Mouse (Mus musculus) kidney, embryonic 16.5 days (tissue): ENCODE results near the gene Syce1l. TPM values are rescaled to one million over a fixed set of nuclear protein-coding genes. Genes with fewer than 3 reads are reported as not detected.

Source experiments
- ATAC-seq: fragments of 200-750 bp; cut with Nextera tagmentation; 2 replicates; pipeline ENCODE4 v1.8.0; 2017; ENCODE audit warnings: moderate TSS enrichment; ENCODE audit not compliant: low FRiP score, low TSS enrichment
- H3K27ac ChIP-seq: fragments of 300-500 bp; sonication (generic); 2 replicates; pipeline ENCODE4 v1.5.1; 2014; ENCODE audit warnings: low read length
- H3K27me3 ChIP-seq: fragments of 300-500 bp; sonication (generic); 2 replicates; pipeline ENCODE4 v1.6.1; 2014; ENCODE audit warnings: low read length, control low read depth, mixed read lengths; ENCODE audit not compliant: insufficient read depth
- H3K36me3 ChIP-seq: fragments of 300-500 bp; sonication (generic); 2 replicates; pipeline ENCODE4 v1.6.1; 2014; ENCODE audit warnings: low read length, control low read depth, mixed read lengths; ENCODE audit not compliant: insufficient read depth
- H3K4me1 ChIP-seq: fragments of 300-500 bp; sonication (generic); 2 replicates; pipeline ENCODE4 v1.6.1; 2014; ENCODE audit warnings: low read length, control low read depth, mixed read lengths; ENCODE audit not compliant: insufficient read depth
- H3K4me2 ChIP-seq: fragments of 300-500 bp; sonication (generic); replicated peaks from 2 replicates; pipeline ENCODE4 v1.6.1; 2014; ENCODE audit warnings: low read depth, low read length
- H3K4me3 ChIP-seq: fragments of 300-500 bp; sonication (generic); 2 replicates; pipeline ENCODE4 v1.5.1; 2014; ENCODE audit warnings: mild to moderate bottlenecking, low read length
- H3K9ac ChIP-seq: fragments of 300-500 bp; sonication (generic); replicated peaks from 2 replicates; pipeline ENCODE4 v1.6.1; 2014; ENCODE audit warnings: low read length
- H3K9me3 ChIP-seq: fragments of 300-500 bp; sonication (generic); 2 replicates; pipeline ENCODE4 v1.6.1; 2016; ENCODE audit warnings: low read length, control low read depth
- WGBS: fragments of 180-500 bp; shearing (Covaris S2); extraction: QIAGEN DNeasy Blood & Tissue Kit; methylation state at CpG from one replicate; pipeline ENCODE4 v1.1.7; 2014; 5-methylcytosine and 5-hydroxymethylcytosine counted together
- polyA plus RNA-seq: library from polyadenylated mRNA; unstranded; fragments of >200 nt; fragmentation: Nextera tagmentation; extraction: Ambion mirVana; gene quantifications from 2 replicates; pipeline ENCODE4 v1.2.1, GENCODE M21; 2015

Syce1l gene
- polyA plus RNA-seq, 1 experiment from 2014 or later = not detected

DNA sequence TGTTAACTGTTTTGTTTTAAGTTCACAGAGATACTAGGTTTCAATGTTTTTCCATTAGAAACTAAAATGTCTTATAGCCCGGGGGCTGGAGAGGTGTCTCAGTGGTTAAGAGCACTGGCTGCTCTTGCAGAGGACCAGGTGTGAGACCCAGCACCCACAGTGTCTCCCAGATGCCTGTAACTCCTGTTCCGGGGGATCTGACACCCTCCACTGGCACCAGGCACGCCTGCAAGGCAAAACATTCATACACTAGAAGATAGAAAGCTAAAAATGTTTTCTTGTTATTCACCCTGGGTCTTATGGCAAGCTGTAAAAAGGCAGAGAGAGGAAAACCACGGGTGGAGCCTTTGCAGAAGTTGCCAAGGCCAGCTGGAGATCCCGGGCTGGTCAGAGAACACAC is 2.2 kb downstream of the Syce1l start:
- no peaks in the 10 kb centered on the region for H3K9me3 ChIP-seq
- no peak overlapping the region for H3K9ac ChIP-seq
- ATAC-seq = no peak
- H3K4me3 ChIP-seq = no peak overlapping the region
- H3K36me3 ChIP-seq = peaks cover 21% of the 10 kb centered on the region
- H3K27ac ChIP-seq = no peak overlapping the region
- H3K4me1 ChIP-seq = no peaks in the 10 kb centered on the region
- 63% methylated on average over 5 of the region's 5 CpGs for WGBS
- H3K27me3 ChIP-seq = no peaks in the 10 kb centered on the region
- no peak overlapping the region for H3K4me2 ChIP-seq

DNA sequence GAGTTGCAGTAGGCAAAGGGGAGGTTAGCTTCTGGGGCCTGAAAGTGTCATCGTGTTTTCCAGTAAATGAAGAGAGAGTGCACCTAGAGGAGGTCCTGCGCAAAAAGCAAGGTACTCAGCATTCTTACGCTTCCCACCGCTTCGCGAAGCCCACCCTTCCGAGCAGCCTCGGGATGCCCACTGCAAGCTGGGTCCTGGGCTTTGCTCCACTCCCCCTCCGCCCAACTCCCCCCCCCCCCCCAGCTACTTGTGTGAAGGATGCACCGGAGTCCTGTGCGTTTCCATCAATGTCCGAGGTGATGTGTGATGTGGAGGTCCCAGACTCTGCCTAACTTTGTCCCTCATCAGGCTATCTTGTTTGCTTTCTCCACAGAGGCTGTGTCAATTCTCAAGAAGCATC is 9.4 kb downstream of the Syce1l start:
- ATAC-seq = no peak
- Histone ChIP-seq H3K9me3 (no peaks in the 10 kb centered on the region), H3K36me3 (no peaks in the 10 kb centered on the region), H3K27me3 (no peaks in the 10 kb centered on the region), H3K4me2 (no peak overlapping the region), H3K4me1 (no peaks in the 10 kb centered on the region), H3K4me3 (no peak overlapping the region), H3K9ac (no peak overlapping the region), H3K27ac (no peak overlapping the region)
- WGBS = 87% methylated on average over 11 of the region's 12 CpGs

DNA sequence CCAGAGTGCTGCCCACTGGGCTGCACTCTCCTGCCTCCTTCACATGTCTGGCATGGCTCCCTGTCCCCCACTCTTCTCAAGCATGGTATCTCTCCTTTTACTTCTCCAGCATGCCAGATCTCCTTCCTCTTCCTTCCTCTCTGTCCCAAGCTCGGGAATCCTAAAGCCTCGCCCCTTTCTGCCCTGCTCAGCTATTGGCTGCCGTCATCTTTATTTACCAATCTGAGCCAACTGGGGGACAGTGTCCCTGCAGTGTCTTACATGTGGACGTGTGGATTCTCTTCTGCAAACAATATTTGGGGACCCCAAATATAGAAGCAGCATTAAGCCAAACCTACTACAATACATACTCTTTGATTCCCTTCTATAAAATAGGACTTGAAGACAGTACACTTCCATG is 10.1 kb downstream of the Syce1l start:
- no peak for ATAC-seq
- WGBS = 62% methylated on average over 4 of the region's 4 CpGs

DNA sequence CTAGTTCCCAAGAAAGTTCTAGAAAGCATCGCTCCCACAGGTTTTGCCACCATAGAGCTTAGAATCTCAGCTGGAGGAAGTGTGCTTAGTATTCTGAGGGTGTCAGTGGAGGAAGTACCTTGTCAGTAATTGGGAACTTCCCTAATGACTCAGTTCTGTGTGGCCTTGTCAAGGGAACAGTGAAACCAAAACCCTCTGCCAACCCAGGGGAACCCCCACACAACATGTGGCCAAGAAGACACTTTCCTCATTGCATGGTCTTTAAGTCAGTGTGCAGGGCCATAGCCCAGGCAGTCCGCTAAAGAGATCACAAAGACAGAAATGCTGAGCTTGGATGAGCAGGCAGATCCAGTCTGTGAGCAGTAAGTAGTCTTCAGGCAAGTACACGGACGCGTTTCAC is 13.1 kb downstream of the Syce1l start:
- Histone ChIP-seq H3K9ac (no peak overlapping the region), H3K4me1 (no peaks in the 10 kb centered on the region), H3K27me3 (no peaks in the 10 kb centered on the region), H3K9me3 (no peaks in the 10 kb centered on the region), H3K4me2 (no peak overlapping the region), H3K36me3 (no peaks in the 10 kb centered on the region), H3K4me3 (no peak overlapping the region), H3K27ac (no peak overlapping the region)
- ATAC-seq = no peak
- 92% methylated on average over 5 of the region's 5 CpGs for WGBS

More for the DNA sequence above, 10.1 kb downstream of the Syce1l start:
- Histone ChIP-seq H3K36me3 (no peaks in the 10 kb centered on the region), H3K9me3 (no peaks in the 10 kb centered on the region), H3K27me3 (no peaks in the 10 kb centered on the region), H3K27ac (no peak overlapping the region), H3K4me1 (no peaks in the 10 kb centered on the region), H3K4me2 (no peak overlapping the region), H3K4me3 (no peak overlapping the region), H3K9ac (no peak overlapping the region)

DNA sequence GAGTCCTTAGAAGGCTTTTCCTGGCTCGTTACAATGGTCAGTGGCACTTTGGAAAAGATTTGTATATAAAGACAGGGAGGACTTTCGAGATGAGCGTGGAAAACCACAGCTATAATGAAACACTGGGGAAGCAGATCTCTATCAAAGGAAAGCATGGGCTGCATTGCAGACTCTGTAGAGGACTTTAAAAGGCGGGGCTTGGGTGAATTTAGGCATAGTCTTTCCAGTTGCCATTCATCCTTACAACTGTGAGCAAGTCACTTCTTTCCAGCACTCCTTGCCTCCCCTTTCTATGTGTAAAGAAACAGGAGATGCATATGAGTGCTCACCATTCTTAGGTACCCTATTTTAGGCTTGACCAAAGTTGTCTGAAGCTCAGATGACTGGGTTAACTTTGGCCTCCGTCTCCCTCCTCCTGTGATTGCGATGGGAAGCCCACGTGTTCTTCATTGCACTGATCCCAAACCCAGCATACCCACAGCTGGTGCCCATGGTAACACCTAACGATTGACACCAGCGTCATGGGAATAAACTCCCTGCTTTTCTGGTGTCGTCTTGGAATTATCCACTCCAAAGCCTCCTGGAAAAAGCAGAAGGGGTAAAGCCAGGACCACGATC is 13.8 kb downstream of the Syce1l start:
- Histone ChIP-seq H3K36me3 (no peaks in the 10 kb centered on the region), H3K9me3 (no peaks in the 10 kb centered on the region), H3K9ac (no peak overlapping the region), H3K27ac (no peak overlapping the region), H3K4me1 (no peaks in the 10 kb centered on the region), H3K27me3 (no peaks in the 10 kb centered on the region), H3K4me3 (no peak overlapping the region), H3K4me2 (no peak overlapping the region)
- WGBS = 83% methylated on average over 11 of the region's 11 CpGs
- no peak for ATAC-seq

DNA sequence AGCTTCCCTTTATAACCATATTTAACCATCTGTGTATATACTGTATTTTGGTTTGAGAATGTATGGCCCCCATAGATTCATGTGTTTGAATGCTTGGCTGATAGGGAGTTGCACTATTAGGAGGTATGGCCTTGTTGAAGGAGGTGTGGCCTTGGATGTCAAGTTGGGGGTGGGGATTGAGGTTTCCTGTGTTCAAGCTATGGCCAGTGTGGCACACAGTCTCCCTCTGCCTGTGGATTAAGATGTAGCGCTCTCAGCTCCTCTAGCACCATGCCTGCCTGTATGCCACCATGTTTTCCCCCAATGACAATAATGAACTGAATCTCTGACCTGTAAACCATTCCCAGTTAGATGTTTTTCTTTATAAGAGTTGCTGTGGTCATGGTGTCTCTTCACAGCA is 17.1 kb downstream of the Syce1l start:
- Histone ChIP-seq H3K27me3 (no peaks in the 10 kb centered on the region), H3K4me3 (no peak overlapping the region), H3K27ac (no peak overlapping the region), H3K9me3 (no peaks in the 10 kb centered on the region), H3K4me1 (no peaks in the 10 kb centered on the region), H3K36me3 (no peaks in the 10 kb centered on the region), H3K9ac (no peak overlapping the region), H3K4me2 (no peak overlapping the region)
- 100% methylated on average over 1 of the region's 1 CpGs for WGBS
- ATAC-seq = no peak

DNA sequence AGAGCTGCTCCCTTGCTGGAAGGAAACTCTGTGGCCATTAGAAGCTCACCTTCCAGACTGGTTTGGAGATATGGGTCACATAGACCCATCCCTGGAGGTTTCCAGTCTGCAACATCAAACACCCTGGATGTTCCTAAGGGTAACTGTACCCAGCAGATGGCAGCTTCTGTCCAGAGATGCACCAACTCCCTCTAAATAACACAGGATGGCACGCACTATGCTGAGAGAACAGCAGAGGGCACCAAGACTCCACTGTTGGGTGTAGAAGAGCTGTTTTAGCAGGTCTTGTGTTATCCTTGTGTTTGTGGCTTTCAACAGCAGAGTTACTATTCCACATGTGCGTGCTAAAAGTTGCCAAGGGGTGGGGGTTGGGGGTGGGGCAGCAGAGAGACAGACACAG is 21.5 kb downstream of the Syce1l start:
- peak; percentile 87 for ATAC-seq
- WGBS = 9% methylated on average over 2 of the region's 2 CpGs
- Histone ChIP-seq H3K9me3 (no peaks in the 10 kb centered on the region), H3K4me3 (no peak overlapping the region), H3K9ac (no peak overlapping the region), H3K36me3 (no peaks in the 10 kb centered on the region), H3K4me2 (no peak overlapping the region), H3K4me1 (peaks cover 7% of the 10 kb centered on the region; the same call in 1 of the 2 replicates), H3K27me3 (no peaks in the 10 kb centered on the region), H3K27ac (no peak overlapping the region)

DNA sequence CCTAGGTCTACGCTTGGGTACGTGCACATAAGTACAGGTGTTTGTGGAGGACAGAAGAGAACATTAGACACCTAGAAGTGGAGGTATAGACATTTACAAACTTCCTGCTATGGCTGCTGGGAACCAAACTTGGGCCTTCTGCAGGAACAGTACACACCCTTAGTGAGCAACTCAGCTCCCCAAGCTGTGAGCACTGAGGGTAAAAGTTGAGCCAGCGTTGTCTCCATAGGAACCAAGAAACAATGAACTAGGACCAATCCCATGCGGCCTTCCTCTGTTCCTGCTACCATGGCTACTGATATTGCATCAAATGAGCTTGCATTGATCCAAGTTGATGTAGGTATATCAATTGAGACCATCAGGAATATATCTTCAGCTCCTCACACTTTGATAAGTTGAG is 22.0 kb downstream of the Syce1l start:
- no peak overlapping the region for H3K9ac ChIP-seq
- no peak overlapping the region for H3K4me2 ChIP-seq
- H3K4me3 ChIP-seq = no peak overlapping the region
- no peak; the same call in 1 of the 2 replicates for ATAC-seq
- no peaks in the 10 kb centered on the region for H3K27me3 ChIP-seq
- H3K36me3 ChIP-seq = no peaks in the 10 kb centered on the region
- no peak overlapping the region for H3K27ac ChIP-seq
- H3K9me3 ChIP-seq = no peaks in the 10 kb centered on the region
- H3K4me1 ChIP-seq = peaks cover 7% of the 10 kb centered on the region; the same call in 1 of the 2 replicates
- WGBS = 81% methylated on average over 4 of the region's 4 CpGs

DNA sequence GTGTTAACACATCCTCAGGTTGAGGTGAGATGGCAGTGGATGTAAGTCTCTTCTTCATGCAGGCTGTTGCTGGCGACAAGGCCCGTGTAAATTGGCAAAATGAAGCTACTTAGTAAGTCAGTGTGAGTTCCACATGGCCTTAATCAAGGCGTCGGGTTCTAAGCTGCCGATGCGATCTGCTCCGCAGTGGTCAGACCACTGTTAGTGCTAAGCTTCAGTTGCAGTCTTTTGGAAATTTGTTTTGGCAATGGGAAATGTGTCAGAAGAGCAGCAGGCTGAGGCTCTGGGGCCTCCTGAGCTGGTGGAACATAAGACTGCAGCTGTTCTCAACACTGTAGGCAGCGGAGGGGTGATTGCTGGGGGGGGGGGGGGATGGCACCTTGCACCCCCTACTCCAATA is 22.9 kb downstream of the Syce1l start:
- no peak overlapping the region for H3K4me2 ChIP-seq
- ATAC-seq = no peak
- H3K9me3 ChIP-seq = no peaks in the 10 kb centered on the region
- no peaks in the 10 kb centered on the region for H3K27me3 ChIP-seq
- WGBS = 51% methylated on average over 8 of the region's 8 CpGs
- H3K27ac ChIP-seq = no peak overlapping the region
- H3K4me1 ChIP-seq = peaks cover 7% of the 10 kb centered on the region; the same call in 1 of the 2 replicates
- H3K36me3 ChIP-seq = no peaks in the 10 kb centered on the region
- no peak overlapping the region for H3K9ac ChIP-seq
- H3K4me3 ChIP-seq = no peak overlapping the region

DNA sequence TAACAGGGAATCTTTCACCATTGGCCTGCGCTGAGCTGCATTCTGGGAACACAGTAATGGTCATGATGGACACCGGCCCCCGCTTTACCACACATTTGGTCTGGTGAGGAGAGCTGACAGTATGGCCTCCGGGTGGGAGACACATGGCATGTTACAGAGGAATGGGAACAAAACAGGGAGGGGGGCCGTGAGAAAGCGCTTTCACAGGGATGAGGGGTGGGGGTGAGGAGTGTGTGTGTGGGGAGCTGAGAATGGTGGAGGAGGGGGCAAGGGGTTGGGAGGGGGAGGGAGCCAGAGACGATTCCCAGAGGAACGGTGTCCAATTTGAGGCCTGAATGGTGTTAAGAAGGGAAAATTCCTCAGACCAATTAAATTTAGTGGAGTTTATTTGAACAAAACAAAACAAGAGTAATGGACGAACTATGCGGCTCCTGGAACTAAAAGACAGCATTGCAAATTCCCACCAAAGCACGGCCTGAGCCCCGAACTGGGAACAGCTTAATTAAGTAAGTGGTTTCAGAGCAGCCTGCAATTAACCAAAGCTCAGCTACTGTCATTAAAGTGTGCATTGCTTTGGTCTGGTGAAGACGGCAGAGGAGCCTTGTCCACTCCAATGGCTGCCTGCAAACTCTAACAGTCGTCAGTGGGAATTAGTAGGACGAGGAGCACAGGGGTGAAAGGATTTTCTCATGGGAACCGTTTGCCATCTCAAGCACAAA is 23.9 kb downstream of the Syce1l start:
- Histone ChIP-seq H3K36me3 (no peaks in the 10 kb centered on the region), H3K4me2 (no peak overlapping the region), H3K9ac (no peak overlapping the region), H3K27ac (no peak overlapping the region), H3K4me3 (no peak overlapping the region), H3K27me3 (no peaks in the 10 kb centered on the region), H3K4me1 (peaks cover 7% of the 10 kb centered on the region; the same call in 1 of the 2 replicates), H3K9me3 (no peaks in the 10 kb centered on the region)
- WGBS = 46% methylated on average over 16 of the region's 16 CpGs
- no peak for ATAC-seq
